Mouse (Mus musculus) adrenal gland, adult 8-10 months (tissue): ENCODE results near the gene Vmn2r94. TPM values are rescaled to one million over a fixed set of nuclear protein-coding genes. Genes with fewer than 3 reads are reported as not detected.

Source experiments
- DNase-seq: peaks from one replicate; pipeline ENCODE4 v3.0.0; 2022
- total RNA-seq, 4 experiments: library from RNA; stranded (reverse); gene quantifications; 2 replicates each; pipeline ENCODE4 v1.2.4; 2022

Vmn2r94 gene
- not detected for total RNA-seq

DNA sequence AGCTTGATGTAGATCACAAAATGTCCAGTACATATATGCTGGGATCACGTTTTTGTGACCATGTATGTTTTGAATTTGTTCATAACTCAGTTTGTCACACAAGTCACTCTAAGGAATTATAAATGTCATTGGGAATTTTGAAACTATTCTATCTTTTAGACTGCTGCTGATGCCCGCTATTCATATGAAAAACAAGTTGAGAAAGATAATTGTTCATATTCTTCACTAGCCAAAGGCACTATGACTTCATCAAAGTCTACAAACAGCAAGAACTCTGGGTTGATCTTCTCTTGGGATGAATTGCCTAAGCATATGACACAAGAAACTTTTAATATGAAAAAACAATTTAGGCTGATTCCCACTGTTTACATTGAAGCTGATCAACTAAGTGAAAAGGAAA is at the start of gene Vmn2r94:
TSS of gene Vmn2r94 (minus strand) at position 101 of the 400 bp plus-strand sequence.
- no peak for DNase-seq

DNA sequence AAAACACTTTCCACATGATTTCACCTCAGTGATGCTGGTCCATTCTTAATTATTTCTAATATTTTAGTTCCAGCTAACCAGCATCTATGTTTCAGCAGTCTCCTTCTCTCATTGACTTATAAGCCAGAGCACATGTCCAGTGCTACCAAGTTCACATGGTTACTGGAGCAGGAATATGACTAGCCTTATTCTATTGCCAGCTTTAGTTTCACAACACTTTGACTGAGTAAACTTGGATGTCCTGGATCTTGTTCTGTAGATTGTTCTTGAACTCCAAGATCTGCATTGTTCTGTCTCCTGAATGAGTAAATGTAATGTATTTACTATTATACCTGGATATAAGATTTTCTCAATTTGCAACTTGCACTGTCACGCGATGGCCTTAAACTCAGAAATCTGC is 45.5 kb upstream of the Vmn2r94 start:
- DNase-seq = no peak

DNA sequence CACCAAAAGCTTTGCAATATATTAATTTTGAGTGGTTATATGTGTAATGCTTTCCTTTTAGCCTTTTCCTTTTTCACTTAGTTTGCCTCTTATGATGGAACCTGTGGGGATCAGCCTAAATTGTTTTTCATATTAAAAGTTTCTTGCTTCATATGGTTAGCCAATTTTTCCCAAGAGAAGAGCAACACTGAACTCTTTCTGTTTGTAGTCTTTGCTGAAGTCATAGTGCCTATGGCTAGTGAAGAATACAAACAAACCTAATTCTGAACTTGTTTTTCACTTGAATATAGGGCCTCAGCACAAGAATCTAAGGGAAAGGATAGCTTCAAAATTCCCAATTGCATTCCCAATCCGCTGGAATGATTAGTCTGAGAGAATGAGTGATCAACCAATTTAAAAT is 20.2 kb upstream of the Vmn2r94 start, which contains the start of gene Vmn2r93:
TSS of gene Vmn2r93 (plus strand) at position 301 of the 400 bp plus-strand sequence.
- DNase-seq = no peak

DNA sequence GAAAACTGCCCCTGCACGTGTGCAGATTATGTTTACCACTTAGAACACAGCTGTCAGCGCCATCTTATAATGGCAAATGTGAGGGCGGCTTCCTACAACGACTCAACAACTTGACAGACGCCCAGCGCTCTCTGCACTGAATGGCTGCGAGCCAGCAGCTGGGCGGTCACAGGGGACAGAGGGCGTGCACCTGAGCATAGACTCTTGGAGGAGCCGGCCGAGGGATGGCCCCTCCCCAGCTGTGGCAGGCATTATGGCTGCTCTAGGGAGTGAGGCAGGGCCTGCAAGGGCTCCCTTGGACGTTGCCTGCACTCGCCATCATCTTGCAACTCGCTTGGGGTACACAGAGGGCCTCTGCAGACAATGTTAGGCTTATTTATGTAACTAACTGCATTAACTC is 40.6 kb downstream of the Vmn2r94 start:
- no peak for DNase-seq

DNA sequence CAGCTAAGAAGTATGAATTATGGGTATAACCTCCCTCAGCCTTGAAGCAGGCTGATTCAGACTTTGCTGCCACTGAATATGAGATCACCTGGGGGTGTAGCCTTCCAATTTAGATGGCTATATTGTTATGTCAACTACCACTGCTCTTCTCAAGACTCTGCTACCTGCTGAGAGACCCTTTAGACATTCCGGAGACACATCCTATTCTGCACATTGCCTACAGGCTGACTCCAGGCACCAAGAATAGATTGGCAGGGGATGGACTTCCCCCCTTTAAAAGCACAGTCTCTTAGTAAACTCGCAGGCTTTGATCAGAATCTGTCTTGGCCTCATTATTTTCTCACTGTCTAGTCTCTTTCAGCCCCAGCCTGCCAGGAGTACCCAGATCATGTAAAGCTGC is 45.6 kb downstream of the Vmn2r94 start:
- no peak for DNase-seq

DNA sequence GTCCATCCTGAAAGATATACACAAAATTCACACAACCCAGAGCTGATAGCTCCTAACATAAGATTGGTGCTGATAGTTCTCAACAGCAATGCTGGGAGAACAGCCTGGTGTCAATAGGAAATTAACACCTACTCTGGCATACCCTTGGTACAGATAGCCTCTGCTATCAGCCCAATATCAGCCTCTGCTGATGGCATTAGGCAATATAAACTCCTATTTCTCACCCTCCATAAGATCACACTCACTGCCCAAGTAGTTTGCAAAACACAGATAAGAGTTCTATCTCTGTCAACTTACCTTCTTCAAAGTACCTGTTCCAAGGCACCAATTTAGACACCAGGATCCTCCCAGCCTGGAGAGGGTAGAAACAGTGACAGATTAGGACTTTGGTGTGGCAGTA is 56.3 kb downstream of the Vmn2r94 start:
- DNase-seq = no peak

Other genes with a start within 250 kb of the Vmn2r94 start
- not detected for gene Vmn2r124, start 228.3 kb downstream of the Vmn2r94 start, total RNA-seq
- not detected for gene Vmn2r91, start 192.7 kb downstream of the Vmn2r94 start, total RNA-seq
- gene Vmn2r92, start 125.9 kb downstream of the Vmn2r94 start, total RNA-seq = not detected
- gene Vmn2r93, start 20.3 kb upstream of the Vmn2r94 start, total RNA-seq = not detected
- under 1 TPM in 1 of 4 experiments, not detected in 3; 0.05 TPM for gene Vmn2r95, start 146.3 kb upstream of the Vmn2r94 start, total RNA-seq